Mouse (Mus musculus) CH12.LX (cell line): Measurements from ENCODE around the gene Tnpo2. TPM values are rescaled to one million over a fixed set of nuclear protein-coding genes. Genes with fewer than 3 reads are reported as not detected.

ENCODE experiments used
- DNase-seq: peaks from one replicate; pipeline ENCODE4 v3.0.0-alpha.2; 2013; ENCODE audit errors: extremely low read depth
- H3K27ac ChIP-seq: 2 replicates; pipeline ENCODE4 v1.5.1; 2012; ENCODE audit warnings: low read depth, mild to moderate bottlenecking, control low read depth, moderate library complexity; ENCODE audit not compliant: insufficient read depth
- H3K27me3 ChIP-seq: replicated peaks from 2 replicates; pipeline ENCODE3; 2012; ENCODE audit warnings: inconsistent platforms
- H3K36me3 ChIP-seq, 2 experiments: replicated peaks in 1 of 2; 2 replicates each; pipeline versions ENCODE3 to v1.6.1; 2012; ENCODE audit warnings: inconsistent platforms in 1 of 2, low read length in 1 of 2, mild to moderate bottlenecking in 1 of 2, mixed read lengths in 1 of 2, moderate library complexity in 1 of 2; ENCODE audit not compliant: control insufficient read depth in 1 of 2, insufficient read depth in 1 of 2
- H3K4me1 ChIP-seq, 2 experiments: 2 replicates each; pipeline ENCODE4 v1.6.1; 2012; ENCODE audit warnings: inconsistent platforms in 1 of 2, moderate library complexity in 1 of 2; ENCODE audit not compliant: insufficient read depth in 2 of 2, control insufficient read depth in 1 of 2
- H3K4me2 ChIP-seq: 2 replicates; pipeline ENCODE4 v1.6.1; 2012; ENCODE audit warnings: low read depth, mild to moderate bottlenecking, control low read depth; ENCODE audit not compliant: poor library complexity, insufficient read depth, severe bottlenecking
- H3K4me3 ChIP-seq, 3 experiments: fragments of 150-350 bp in 1 of 3; sonication (generic) in 1 of 3; replicated peaks in 1 of 3; 2 replicates each; pipeline versions ENCODE3 to v1.5.1; 2011 to 2012; ENCODE audit warnings: low read depth in 2 of 3, low read length in 2 of 3, mild to moderate bottlenecking in 2 of 3, moderate library complexity in 2 of 3, control low read depth in 1 of 3, improper control_type of control experiment in 1 of 3, inconsistent platforms in 1 of 3, mixed read lengths in 1 of 3; ENCODE audit not compliant: poor library complexity in 1 of 3
- H3K79me2 ChIP-seq: replicated peaks from 2 replicates; pipeline ENCODE4 v1.6.1; 2012; ENCODE audit warnings: mild to moderate bottlenecking, moderate library complexity; ENCODE audit not compliant: control insufficient read depth, poor library complexity, insufficient read depth, severe bottlenecking; ENCODE audit errors: extremely low read depth
- H3K9ac ChIP-seq: 2 replicates; pipeline ENCODE4 v1.6.1; 2012; ENCODE audit warnings: low read depth, mild to moderate bottlenecking, control low read depth, moderate library complexity; ENCODE audit not compliant: insufficient read depth
- H3K9me3 ChIP-seq: replicated peaks from 2 replicates; pipeline ENCODE3; 2012; ENCODE audit warnings: low read length, inconsistent platforms, mixed read lengths
- BHLHE40 ChIP-seq: IDR thresholded peaks from 2 replicates; pipeline ENCODE4 v1.6.1; 2011; ENCODE audit warnings: mild to moderate bottlenecking, low read depth, low read length, improper control_type of control experiment
- CHD1 ChIP-seq: IDR thresholded peaks from 2 replicates; pipeline ENCODE4 v1.6.1; 2012; ENCODE audit warnings: low read depth, low read length, improper control_type of control experiment, inconsistent platforms
- CTCF ChIP-seq, 2 experiments: IDR thresholded peaks in 1 of 2; conservative IDR thresholded peaks in 1 of 2; 2 replicates each; pipeline ENCODE4 v1.5.1; 2011 to 2012; ENCODE audit warnings: low read depth in 2 of 2, low read length in 2 of 2, improper control_type of control experiment in 1 of 2, inconsistent platforms in 1 of 2, mild to moderate bottlenecking in 1 of 2, moderate library complexity in 1 of 2
- ELF1 ChIP-seq: IDR thresholded peaks from 2 replicates; pipeline ENCODE4 v1.6.1; 2014; ENCODE audit warnings: low read depth, mild to moderate bottlenecking, inconsistent platforms, low read length, improper control_type of control experiment
- ETS1 ChIP-seq: conservative IDR thresholded peaks from 2 replicates; pipeline ENCODE4 v1.6.1; 2012; ENCODE audit warnings: low read depth, mild to moderate bottlenecking, inconsistent platforms, low read length, improper control_type of control experiment, moderate library complexity
- HCFC1 ChIP-seq: IDR thresholded peaks from 2 replicates; pipeline ENCODE4 v1.6.1; 2012; ENCODE audit warnings: low read depth, mild to moderate bottlenecking, inconsistent platforms, low read length, improper control_type of control experiment
- IRF4 ChIP-seq: IDR thresholded peaks from 2 replicates; pipeline ENCODE4 v1.6.1; 2014; ENCODE audit warnings: low read depth, mild to moderate bottlenecking, inconsistent platforms, low read length, improper control_type of control experiment
- JUND ChIP-seq: conservative IDR thresholded peaks from 2 replicates; pipeline ENCODE4 v1.6.1; 2011; ENCODE audit warnings: low read depth, low read length, improper control_type of control experiment
- MAX ChIP-seq: IDR thresholded peaks from 2 replicates; pipeline ENCODE4 v1.6.1; 2011; ENCODE audit warnings: low read length, improper control_type of control experiment
- MAZ ChIP-seq: IDR thresholded peaks from 2 replicates; pipeline ENCODE4 v1.6.1; 2012; ENCODE audit warnings: low read depth, mild to moderate bottlenecking, inconsistent platforms, low read length, improper control_type of control experiment, moderate library complexity
- MEF2A ChIP-seq: IDR thresholded peaks from 2 replicates; pipeline ENCODE4 v1.6.1; 2014; ENCODE audit warnings: low read depth, mild to moderate bottlenecking, inconsistent platforms, low read length, improper control_type of control experiment, borderline replicate concordance
- MYC ChIP-seq: IDR thresholded peaks from 2 replicates; pipeline ENCODE4 v1.6.1; 2011; ENCODE audit warnings: low read depth, mild to moderate bottlenecking, improper control_type of control experiment, low read length
- NELFE ChIP-seq: IDR thresholded peaks from 2 replicates; pipeline ENCODE4 v1.6.1; 2011; ENCODE audit warnings: low read depth, low read length, improper control_type of control experiment
- POLR2A ChIP-seq: IDR thresholded peaks from 2 replicates; pipeline ENCODE4 v1.6.1; 2011; ENCODE audit warnings: low read depth, mild to moderate bottlenecking, improper control_type of control experiment, low read length
- RAD21 ChIP-seq: IDR thresholded peaks from 2 replicates; pipeline ENCODE4 v1.6.1; 2011; ENCODE audit warnings: low read depth, mild to moderate bottlenecking, low read length, improper control_type of control experiment, moderate library complexity
- SMC3 ChIP-seq: IDR thresholded peaks from 2 replicates; pipeline ENCODE4 v1.6.1; 2011; ENCODE audit warnings: low read depth, low read length, improper control_type of control experiment
- TBP ChIP-seq: conservative IDR thresholded peaks from 2 replicates; pipeline ENCODE4 v1.6.1; 2011; ENCODE audit warnings: low read depth, low read length, improper control_type of control experiment
- TCF12 ChIP-seq: IDR thresholded peaks from 2 replicates; pipeline ENCODE4 v1.6.1; 2014; ENCODE audit warnings: low read depth, mild to moderate bottlenecking, inconsistent platforms, low read length, improper control_type of control experiment
- UBTF ChIP-seq: IDR thresholded peaks from 2 replicates; pipeline ENCODE4 v1.6.1; 2012; ENCODE audit warnings: low read depth, mild to moderate bottlenecking, inconsistent platforms, low read length, improper control_type of control experiment, moderate library complexity
- USF2 ChIP-seq: conservative IDR thresholded peaks from 2 replicates; pipeline ENCODE4 v1.6.1; 2011; ENCODE audit warnings: low read depth, low read length, improper control_type of control experiment
- ZKSCAN1 ChIP-seq: IDR thresholded peaks from 2 replicates; pipeline ENCODE4 v1.6.1; 2012; ENCODE audit warnings: low read depth, inconsistent platforms, low read length, improper control_type of control experiment, borderline replicate concordance
- ZMIZ1 ChIP-seq: IDR thresholded peaks from 2 replicates; pipeline ENCODE4 v1.6.1; 2012; ENCODE audit warnings: low read depth, mild to moderate bottlenecking, inconsistent platforms, low read length, improper control_type of control experiment
- dilution Hi-C: fragments of 300-500 bp; cut with MboI; formaldehyde crosslinking; loops from 2 replicates; pipeline ENCODE4 v1.14.3; 2020; ENCODE audit warnings: low sequenced_read_pairs; ENCODE audit not compliant: extremely low pct_unique_long_range_greater_than_20kb, extremely low pct_ligation_motif_present
- in situ Hi-C: fragments of 300-500 bp; cut with MboI; formaldehyde crosslinking; loops from 3 replicates; pipeline ENCODE4 v1.14.3; 2019; ENCODE audit warnings: low sequenced_read_pairs, low pct_ligation_motif_present, low pct_unique_long_range_greater_than_20kb, mixed read lengths
- polyA plus RNA-seq: library from polyadenylated mRNA; unstranded; fragments of >175 nt; gene quantifications from 2 replicates; pipeline ENCODE4 v1.2.1, GENCODE M21; 2012; ENCODE audit warnings: low read depth; ENCODE audit not compliant: insufficient read length
- total RNA-seq, 2 experiments: library from RNA; depleted of rRNA; stranded (reverse); fragments of 300-350 nt in 1 of 2; fragments of >200 nt in 1 of 2; gene quantifications; 2 replicates each; pipeline ENCODE4 v1.2.3; 2012 to 2014

Tnpo2 gene
- total and polyA plus RNA-seq, 3 experiments: 36.3 to 57.0 (median 48.0) TPM

DNA sequence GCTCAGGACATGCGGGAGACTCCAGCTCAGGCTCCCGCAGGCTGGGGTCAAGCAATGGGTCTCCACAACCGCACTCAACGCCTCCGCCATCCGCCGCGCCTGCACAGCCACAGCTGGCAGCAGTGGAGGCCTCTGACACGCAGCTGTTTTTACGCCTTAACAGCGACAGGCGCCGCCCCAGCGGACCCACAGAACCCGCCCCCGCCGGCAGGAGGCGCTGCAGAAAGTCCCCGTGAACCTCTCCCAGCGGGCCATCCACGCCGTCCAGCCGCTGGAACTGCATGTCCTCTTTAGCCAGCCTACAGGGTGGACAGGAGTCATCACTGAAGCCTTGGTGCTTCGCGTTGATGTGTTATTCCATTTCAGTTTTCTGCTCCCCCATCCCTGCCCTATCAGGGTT, 29.0 kb upstream of the Tnpo2 start:
- Histone ChIP-seq H3K27me3 (no peaks in the 10 kb centered on the region), H3K4me1 (no peaks in the 10 kb centered on the region), H3K9ac (no peak overlapping the region), H3K27ac (no peak overlapping the region), H3K36me3 (peaks cover 3 to 8% of the 10 kb centered on the region in 2 experiments), H3K9me3 (no peaks in the 10 kb centered on the region), H3K79me2 (no peaks in the 10 kb centered on the region), H3K4me2 (no peak overlapping the region), H3K4me3 (no peak overlapping the region)
- no peak for TF ChIP-seq MYC
- TF ChIP-seq BHLHE40: no peak
- TF ChIP-seq POLR2A: no peak
- no peak for TF ChIP-seq TCF12
- no peak for TF ChIP-seq ETS1
- TF ChIP-seq JUND: no peak
- no peak for TF ChIP-seq MAZ
- no peak for TF ChIP-seq ELF1
- TF ChIP-seq NELFE: no peak
- TF ChIP-seq USF2: no peak
- in situ Hi-C loops (loop anchor here (5.0 kb wide), 1 partner anchor 35 kb away; no protein-coding TSS in a partner anchor), dilution Hi-C loops (no loop called here)
- DNase-seq: no peak

DNA sequence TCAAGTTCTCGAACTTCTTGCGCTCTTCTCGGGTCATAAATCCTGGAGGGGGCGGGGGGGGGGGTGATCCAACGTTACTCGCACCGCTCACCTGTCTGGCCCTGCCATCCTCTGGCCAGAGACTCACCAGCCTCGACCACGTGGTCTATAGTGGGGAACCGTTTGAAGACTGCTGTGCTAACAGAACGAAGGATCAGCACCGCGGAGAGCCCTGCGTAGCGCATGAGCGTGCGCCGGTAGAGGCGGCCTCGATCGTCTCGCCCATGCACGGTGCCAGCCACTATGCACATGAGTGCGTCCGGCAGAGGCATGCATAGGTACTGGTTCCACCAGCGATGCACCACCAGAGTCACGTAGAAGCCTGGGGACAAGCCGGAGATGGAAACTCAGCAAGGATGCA, 25.5 kb upstream of the Tnpo2 start:
- H3K27me3 ChIP-seq: no peaks in the 10 kb centered on the region
- dilution Hi-C loops: no loop called here

DNA sequence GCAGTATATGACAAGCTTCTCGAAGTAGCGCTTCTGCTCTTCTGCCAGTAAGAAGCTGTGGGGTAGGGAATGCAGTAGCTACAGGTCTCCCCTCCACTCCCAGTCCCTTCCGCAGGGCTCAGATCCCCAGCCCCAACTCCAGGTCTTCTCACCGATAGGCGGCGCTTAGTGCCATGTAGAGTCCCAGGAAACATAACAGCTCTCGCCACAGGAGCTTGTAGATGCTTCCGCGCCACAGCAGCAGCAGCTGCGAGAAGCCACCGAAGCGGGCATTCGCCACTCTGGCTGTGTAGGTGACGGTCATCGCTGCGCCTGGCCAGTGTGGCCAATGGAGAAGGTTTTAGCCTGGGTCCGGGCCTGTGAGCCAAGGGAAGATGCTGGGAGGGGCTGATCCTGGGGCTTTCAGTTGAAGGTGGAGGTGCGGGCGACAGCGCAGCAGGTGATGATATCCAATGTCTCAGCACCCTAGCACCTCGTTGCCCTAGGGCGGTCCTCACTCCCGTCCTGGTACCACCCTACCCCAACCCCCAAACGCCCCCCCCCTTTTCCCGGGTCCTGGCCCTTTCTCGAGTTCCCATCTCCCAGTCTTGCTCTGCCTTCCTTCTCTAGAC, 23.4 kb upstream of the Tnpo2 start:
- no peaks in the 10 kb centered on the region for H3K4me1 ChIP-seq
- no peak for DNase-seq
- in situ Hi-C loops (no loop called here), dilution Hi-C loops (no loop called here)
- H3K4me2 ChIP-seq: peak overlapping the region; percentile 9; the same call in 1 of the 2 replicates
- H3K4me3 ChIP-seq: peak overlapping the region in 2 of 3 experiments; percentile 5 to 18
- TF ChIP-seq ZKSCAN1: no peak
- TF ChIP-seq TBP: no peak
- TF ChIP-seq ELF1: 0 out of 2 replicates have a peak, but pooled peaks have one; percentile 12
- TF ChIP-seq ZMIZ1: no peak
- no peak for TF ChIP-seq IRF4
- TF ChIP-seq CHD1: no peak
- TF ChIP-seq HCFC1: no peak
- TF ChIP-seq MAZ: no peak
- peak; percentile 38 for TF ChIP-seq SMC3
- TF ChIP-seq BHLHE40: no peak
- TF ChIP-seq CTCF (conservative IDR thresholded peaks at IDR 0.05 in 1 of 2, IDR thresholded peaks at IDR 0.05 in 1 of 2; ENCODE audit: low read depth in 2 of 2, low read length in 2 of 2): peak in 1 of 2 experiments; percentile 68; a peak in 2 of 4 replicates
- peak; percentile 38 for TF ChIP-seq RAD21
- no peaks in the 10 kb centered on the region for H3K9me3 ChIP-seq
- H3K9ac ChIP-seq: peak overlapping the region; percentile 1; the same call in 1 of the 2 replicates
- H3K79me2 ChIP-seq: no peaks in the 10 kb centered on the region
- H3K27ac ChIP-seq: no peak overlapping the region
- peaks cover 8 to 22% of the 10 kb centered on the region in 2 experiments for H3K36me3 ChIP-seq
- H3K27me3 ChIP-seq: no peaks in the 10 kb centered on the region

More for the DNA sequence above, 25.5 kb upstream of the Tnpo2 start:
- H3K36me3 ChIP-seq: peaks cover 0 to 5% of the 10 kb centered on the region in 2 experiments
- H3K4me1 ChIP-seq: no peaks in the 10 kb centered on the region
- H3K9ac ChIP-seq: no peak overlapping the region
- no peak for DNase-seq
- no peaks in the 10 kb centered on the region for H3K9me3 ChIP-seq
- no peak overlapping the region for H3K4me2 ChIP-seq
- H3K79me2 ChIP-seq: no peaks in the 10 kb centered on the region
- H3K27ac ChIP-seq: no peak overlapping the region
- H3K4me3 ChIP-seq: no peak overlapping the region
- TF ChIP-seq MEF2A: no peak
- no peak for TF ChIP-seq TBP
- no peak for TF ChIP-seq UBTF
- no peak for TF ChIP-seq MAX
- no peak for TF ChIP-seq ETS1
- in situ Hi-C loops: no loop called here
